Mouse (Mus musculus): Measurements from ENCODE around the gene 1700013F07Rik. TPM values are rescaled to one million over a fixed set of nuclear protein-coding genes. Genes with fewer than 3 reads are reported as not detected.

The 1700013F07Rik gene
- polyA plus RNA-seq, 1 experiment from 2014 or later = 6.4 TPM

DNA sequence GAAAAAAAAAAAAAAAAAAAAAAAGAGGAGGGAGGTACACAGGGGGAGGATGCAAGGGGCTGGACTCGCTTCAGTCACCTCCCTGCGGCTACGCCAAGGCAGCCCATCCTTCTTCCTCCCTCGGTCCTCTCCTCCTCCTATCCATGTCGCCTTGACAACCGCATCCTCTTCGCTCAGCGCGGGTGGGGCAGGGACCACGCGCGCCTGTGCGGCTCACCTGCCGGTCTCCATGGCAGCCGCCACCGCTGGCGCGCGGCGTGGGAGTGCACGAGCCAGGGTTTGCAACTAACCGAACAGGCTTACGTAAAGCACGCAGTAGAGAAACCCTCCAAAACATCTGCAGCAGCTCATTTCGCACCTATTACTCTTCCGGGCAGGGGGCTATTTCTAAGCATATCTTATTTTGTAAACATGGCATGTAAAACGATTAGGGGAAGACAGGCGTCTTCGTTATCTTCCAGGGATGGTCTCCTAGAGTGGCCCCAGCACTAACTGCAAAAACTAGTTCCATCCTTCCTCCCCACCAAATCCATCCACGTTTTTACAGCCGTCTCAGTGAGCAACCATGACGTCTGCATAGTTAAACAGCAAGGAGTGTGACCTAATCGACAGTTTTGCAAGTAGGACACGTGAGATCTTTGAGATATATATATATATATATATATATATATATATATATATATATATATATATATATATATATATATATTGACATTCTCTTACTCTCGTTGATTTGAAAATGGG lies 2.7 kb downstream of the 1700013F07Rik start, which contains the start of gene 5330417C22Rik:
Gene 5330417C22Rik (minus strand): TSS at position 20 of the 744 bp plus-strand sequence.
- Histone ChIP-seq H3K27me3 (replicated peaks; ENCODE audit: insufficient read depth, low read length) (0 out of 2 replicates have a peak, but pooled peaks cover 3% of the 10 kb centered on the region), H3K4me1 (ENCODE audit: insufficient read depth, low read depth, low read length) (no peaks in the 10 kb centered on the region), H3K27ac (ENCODE audit: low read length) (no peak within 1 kb of the TSS), H3K9me3 (ENCODE audit: low read length) (no peaks in the 10 kb centered on the region), H3K36me3 (ENCODE audit: insufficient read depth, low read length) (no peaks in the 10 kb centered on the region), H3K4me2 (replicated peaks; ENCODE audit: low read depth, low read length) (peak within 1 kb of the TSS; percentile 51), H3K4me3 (ENCODE audit: low read depth, low read length) (peak within 1 kb of the TSS; percentile 20), H3K9ac (replicated peaks; ENCODE audit: low read depth) (no peak within 1 kb of the TSS)
- DNase-seq (ENCODE audit: low spot score) = peak; percentile 76
- ATAC-seq = peak; percentile 70
- no peak for TF ChIP-seq EP300 (IDR thresholded peaks at IDR 0.05)
- TF ChIP-seq CTCF (IDR thresholded peaks at IDR 0.05) = no peak
- under 1% methylated on average over 28 of the region's 35 CpGs for WGBS

DNA sequence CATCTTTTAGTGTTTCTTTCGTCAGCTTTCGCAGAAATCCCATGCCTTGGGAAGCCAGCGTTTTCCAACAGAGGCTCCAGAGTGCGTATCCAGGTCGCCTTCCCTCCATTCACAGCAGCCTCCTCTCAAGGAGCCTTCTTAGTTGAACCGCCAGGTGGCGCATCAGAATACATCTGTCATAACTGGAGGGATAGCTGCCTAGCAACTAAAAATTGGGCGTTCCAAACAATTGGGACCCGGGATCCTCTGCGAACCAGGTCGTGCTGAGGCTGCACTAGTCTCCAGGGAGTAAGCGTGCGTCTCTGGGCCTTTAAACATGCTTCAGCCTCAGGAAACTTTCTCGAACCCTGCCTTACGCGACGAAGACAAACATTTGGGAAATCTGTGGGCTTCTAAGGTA lies 3.4 kb downstream of the 1700013F07Rik start:
- H3K4me2 ChIP-seq (replicated peaks; ENCODE audit: low read depth, low read length) = 0 out of 2 replicates have a peak overlapping the region, but pooled peaks have one; percentile 6
- H3K9ac ChIP-seq (replicated peaks; ENCODE audit: low read depth) = no peak overlapping the region
- H3K27me3 ChIP-seq (replicated peaks; ENCODE audit: insufficient read depth, low read length) = 0 out of 2 replicates have a peak, but pooled peaks cover 3% of the 10 kb centered on the region
- H3K36me3 ChIP-seq (ENCODE audit: insufficient read depth, low read length) = no peaks in the 10 kb centered on the region
- WGBS = 4% methylated on average over 17 of the region's 17 CpGs
- ATAC-seq = peak; percentile 71
- no peak overlapping the region for H3K4me3 ChIP-seq (ENCODE audit: low read depth, low read length)
- no peak for TF ChIP-seq EP300 (IDR thresholded peaks at IDR 0.05)
- peak; percentile 89 for TF ChIP-seq CTCF (IDR thresholded peaks at IDR 0.05)
- no peak overlapping the region for H3K27ac ChIP-seq (ENCODE audit: low read length)
- DNase-seq (ENCODE audit: low spot score) = peak; percentile 94
- H3K9me3 ChIP-seq (ENCODE audit: low read length) = no peaks in the 10 kb centered on the region
- no peaks in the 10 kb centered on the region for H3K4me1 ChIP-seq (ENCODE audit: insufficient read depth, low read depth, low read length)

- ATAC-seq (no peak), DNase-seq (ENCODE audit: low spot score) (no peak)
- Histone ChIP-seq H3K9ac (replicated peaks; ENCODE audit: low read depth) (no peak overlapping the region), H3K27ac (ENCODE audit: low read length) (no peak overlapping the region), H3K27me3 (replicated peaks; ENCODE audit: insufficient read depth, low read length) (no peaks in the 10 kb centered on the region), H3K4me3 (ENCODE audit: low read depth, low read length) (no peak overlapping the region), H3K36me3 (ENCODE audit: insufficient read depth, low read length) (no peaks in the 10 kb centered on the region), H3K4me1 (ENCODE audit: insufficient read depth, low read depth, low read length) (no peaks in the 10 kb centered on the region), H3K9me3 (ENCODE audit: low read length) (no peaks in the 10 kb centered on the region), H3K4me2 (replicated peaks; ENCODE audit: low read depth, low read length) (no peak overlapping the region)
- TF ChIP-seq EP300 (IDR thresholded peaks at IDR 0.05) = no peak
- TF ChIP-seq CTCF (IDR thresholded peaks at IDR 0.05) = no peak
- WGBS = 69% methylated on average over 11 of the region's 11 CpGs
These were observed 8.3 kb downstream of the 1700013F07Rik start for GRCm38 (mm10) chr3:108542299-108542698.

- Histone ChIP-seq H3K9ac (replicated peaks; ENCODE audit: low read depth) (peak overlapping the region; percentile 92), H3K4me2 (replicated peaks; ENCODE audit: low read depth, low read length) (peak overlapping the region; percentile 88), H3K36me3 (ENCODE audit: insufficient read depth, low read length) (peaks cover 8% of the 10 kb centered on the region; the same call in 1 of the 2 replicates), H3K4me3 (ENCODE audit: low read depth, low read length) (peak overlapping the region; percentile 82), H3K27me3 (replicated peaks; ENCODE audit: insufficient read depth, low read length) (no peaks in the 10 kb centered on the region), H3K9me3 (ENCODE audit: low read length) (no peaks in the 10 kb centered on the region), H3K27ac (ENCODE audit: low read length) (peak overlapping the region; percentile 93), H3K4me1 (ENCODE audit: insufficient read depth, low read depth, low read length) (no peaks in the 10 kb centered on the region)
- DNase-seq (ENCODE audit: low spot score) = peak; percentile 58
- TF ChIP-seq CTCF (IDR thresholded peaks at IDR 0.05) (no peak), EP300 (IDR thresholded peaks at IDR 0.05) (no peak)
- ATAC-seq = peak; percentile 69
- WGBS = under 1% methylated on average over 36 of the region's 42 CpGs
These were observed 20.2 kb downstream of the 1700013F07Rik start for GRCm38 (mm10) chr3:108554111-108554561.

- Histone ChIP-seq H3K4me3 (ENCODE audit: low read depth, low read length) (peak overlapping the region; percentile 82), H3K4me1 (ENCODE audit: insufficient read depth, low read depth, low read length) (no peaks in the 10 kb centered on the region), H3K27ac (ENCODE audit: low read length) (peak overlapping the region; percentile 93), H3K9me3 (ENCODE audit: low read length) (no peaks in the 10 kb centered on the region), H3K9ac (replicated peaks; ENCODE audit: low read depth) (peak overlapping the region; percentile 92), H3K36me3 (ENCODE audit: insufficient read depth, low read length) (peaks cover 11% of the 10 kb centered on the region; the same call in 1 of the 2 replicates), H3K4me2 (replicated peaks; ENCODE audit: low read depth, low read length) (peak overlapping the region; percentile 88), H3K27me3 (replicated peaks; ENCODE audit: insufficient read depth, low read length) (no peaks in the 10 kb centered on the region)
- WGBS = 18% methylated on average over 21 of the region's 22 CpGs
- ATAC-seq = peak; percentile 97
- peak; percentile 98 for DNase-seq (ENCODE audit: low spot score)
- peak; percentile 89 for TF ChIP-seq EP300 (IDR thresholded peaks at IDR 0.05)
- TF ChIP-seq CTCF (IDR thresholded peaks at IDR 0.05) = peak; percentile 94
These were observed 20.8 kb downstream of the 1700013F07Rik start for GRCm38 (mm10) chr3:108554587-108555312.

- 81% methylated on average over 4 of the region's 4 CpGs for WGBS
- no peak overlapping the region for H3K9ac ChIP-seq (replicated peaks; ENCODE audit: low read depth)
These were observed 23.9 kb downstream of the 1700013F07Rik start for GRCm38 (mm10) chr3:108557888-108558287.

More at GRCm38 (mm10) chr3:108557888-108558287, 23.9 kb downstream of the 1700013F07Rik start:
- no peak for TF ChIP-seq EP300 (IDR thresholded peaks at IDR 0.05)
- TF ChIP-seq CTCF (IDR thresholded peaks at IDR 0.05) = no peak
- Histone ChIP-seq H3K9me3 (ENCODE audit: low read length) (no peaks in the 10 kb centered on the region), H3K36me3 (ENCODE audit: insufficient read depth, low read length) (peaks cover 11% of the 10 kb centered on the region; the same call in 1 of the 2 replicates), H3K4me3 (ENCODE audit: low read depth, low read length) (no peak overlapping the region), H3K4me2 (replicated peaks; ENCODE audit: low read depth, low read length) (no peak overlapping the region), H3K27ac (ENCODE audit: low read length) (no peak overlapping the region), H3K27me3 (replicated peaks; ENCODE audit: insufficient read depth, low read length) (no peaks in the 10 kb centered on the region), H3K4me1 (ENCODE audit: insufficient read depth, low read depth, low read length) (peaks cover 10% of the 10 kb centered on the region)
- ATAC-seq (no peak), DNase-seq (ENCODE audit: low spot score) (peak; percentile 37)

Data from lung, postnatal 0 days (tissue).